Mouse (Mus musculus) liver, adult 2 months (tissue): Measurements from ENCODE around the gene Erp27. TPM values are rescaled to one million over a fixed set of nuclear protein-coding genes. Genes with fewer than 3 reads are reported as not detected.

Experiments used
- DNase-seq: peaks from one replicate; pipeline ENCODE4 v3.0.0-alpha.2; 2011; ENCODE audit warnings: low read depth, low spot score; ENCODE audit errors: extremely low read depth
- H3K27ac ChIP-seq: fragments of 200-500 bp; replicated peaks from 2 replicates; pipeline ENCODE4 v1.5.1; 2012; ENCODE audit warnings: low read depth, mild to moderate bottlenecking, control low read depth, inconsistent platforms, low read length; ENCODE audit not compliant: insufficient read depth
- H3K27me3 ChIP-seq: fragments of 200-500 bp; 2 replicates; pipeline ENCODE4 v1.6.1; 2012; ENCODE audit warnings: mild to moderate bottlenecking, moderate library complexity, low read length, inconsistent platforms; ENCODE audit not compliant: control insufficient read depth, insufficient read depth
- H3K36me3 ChIP-seq: fragments of 200-500 bp; 2 replicates; pipeline ENCODE4 v1.6.1; 2012; ENCODE audit warnings: low read length, inconsistent platforms; ENCODE audit not compliant: control insufficient read depth, insufficient read depth
- H3K4me1 ChIP-seq: fragments of 200-500 bp; 2 replicates; pipeline ENCODE4 v1.6.1; 2011; ENCODE audit warnings: low read length; ENCODE audit not compliant: control insufficient read depth, insufficient read depth
- H3K4me3 ChIP-seq: fragments of 200-500 bp; 2 replicates; pipeline ENCODE4 v1.5.1; 2011; ENCODE audit warnings: low read depth, mild to moderate bottlenecking, control low read depth, low read length, moderate library complexity; ENCODE audit not compliant: insufficient read depth
- H3K79me2 ChIP-seq: fragments of 200-500 bp; 2 replicates; pipeline ENCODE4 v1.6.1; 2012; ENCODE audit warnings: inconsistent platforms, mild to moderate bottlenecking, low read length, moderate library complexity; ENCODE audit not compliant: control insufficient read depth, insufficient read depth
- H3K9ac ChIP-seq: fragments of 200-500 bp; 2 replicates; pipeline ENCODE4 v1.6.1; 2012; ENCODE audit warnings: low read depth, mild to moderate bottlenecking, control low read depth, inconsistent platforms, low read length
- CTCF ChIP-seq: fragments of 200-500 bp; IDR thresholded peaks from 2 replicates; pipeline ENCODE4 v1.5.1; 2011; ENCODE audit warnings: low read depth, low read length, control low read depth
- POLR2A ChIP-seq: fragments of 200-500 bp; IDR thresholded peaks from 2 replicates; pipeline ENCODE4 v1.6.1; 2011; ENCODE audit warnings: low read length, control low read depth; ENCODE audit not compliant: insufficient read depth; ENCODE audit errors: extremely low read depth
- WGBS: fragments of 180-500 bp; shearing (Covaris S2); methylation state at CpG from one replicate; pipeline ENCODE4 v1.1.7; 2018; 5-methylcytosine and 5-hydroxymethylcytosine counted together
- polyA plus RNA-seq: library from polyadenylated mRNA; depleted of rRNA; stranded (reverse); fragments of >200 nt; gene quantifications from 2 replicates; pipeline ENCODE4 v1.2.3, GENCODE M21; 2012
- total RNA-seq: library from RNA; depleted of rRNA; stranded (reverse); fragments of >200 nt; gene quantifications from 2 replicates; pipeline ENCODE4 v1.2.3, GENCODE M21; 2014

Gene Erp27
- total and polyA plus RNA-seq, 2 experiments: 0.55 to 1.8 TPM

DNA sequence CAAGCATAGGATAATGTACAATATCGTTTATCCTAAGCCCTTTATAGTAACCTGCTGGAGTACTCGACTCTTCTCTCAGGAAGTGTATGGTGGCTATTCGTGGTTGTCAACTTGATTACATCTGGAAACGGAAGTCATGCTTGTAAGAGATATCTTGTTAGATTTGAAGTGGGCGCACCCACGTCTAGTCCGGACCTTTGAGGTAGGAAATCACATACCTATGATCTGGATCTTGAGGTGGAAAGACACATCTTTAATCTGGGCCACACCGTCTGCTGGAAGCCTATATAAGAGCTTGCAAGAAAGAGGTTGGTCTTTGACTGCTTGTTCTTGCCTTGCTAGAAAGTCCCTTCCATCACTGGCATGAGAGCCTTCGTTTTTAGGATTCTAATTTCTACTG, 19.5 kb downstream of the Erp27 start:
- no peak overlapping the region for H3K27ac ChIP-seq
- no peaks in the 10 kb centered on the region for H3K36me3 ChIP-seq
- no peak for DNase-seq
- H3K27me3 ChIP-seq: no peaks in the 10 kb centered on the region
- H3K9ac ChIP-seq: no peak overlapping the region
- H3K4me1 ChIP-seq: peaks cover 6% of the 10 kb centered on the region; the same call in 1 of the 2 replicates
- 87% methylated on average over 9 of the region's 9 CpGs for WGBS
- no peak for TF ChIP-seq POLR2A
- TF ChIP-seq CTCF: no peak
- H3K79me2 ChIP-seq: no peaks in the 10 kb centered on the region
- no peak overlapping the region for H3K4me3 ChIP-seq

GRCm38 (mm10) chr6:136901010-136901409, 21.0 kb downstream of the Erp27 start:
- 82% methylated on average over 2 of the region's 2 CpGs for WGBS
- TF ChIP-seq POLR2A (no peak), CTCF (no peak)

DNA sequence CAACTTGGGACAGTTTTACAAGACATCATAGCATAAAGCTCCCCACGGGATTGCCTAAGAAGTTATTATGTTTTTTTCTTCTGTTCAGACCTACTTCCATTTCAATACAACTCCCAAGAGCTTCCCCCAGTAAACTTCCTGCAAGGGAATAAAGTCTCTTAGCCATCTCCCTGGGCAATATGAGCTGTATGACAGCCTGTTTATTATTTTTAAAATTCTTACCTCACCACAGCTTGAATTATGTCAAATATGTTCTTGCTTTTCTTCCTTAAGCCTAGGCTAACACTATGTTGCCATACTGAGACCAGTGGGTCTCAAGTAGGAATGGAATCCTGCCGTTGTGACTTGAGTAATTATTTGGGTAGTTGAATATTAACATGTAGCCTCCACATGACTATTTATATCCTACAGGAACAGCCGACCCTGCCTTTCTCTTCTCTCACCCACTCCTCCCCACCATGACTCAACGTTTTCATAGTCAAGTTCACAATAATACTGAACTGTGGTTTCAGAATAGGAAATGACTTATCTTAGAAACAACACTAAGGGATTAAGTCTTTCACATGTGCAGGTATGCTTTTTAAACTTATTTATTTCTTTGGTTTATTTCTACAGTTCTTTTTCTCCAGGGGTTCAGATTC, 21.5 kb downstream of the Erp27 start:
- H3K36me3 ChIP-seq: no peaks in the 10 kb centered on the region
- H3K4me3 ChIP-seq: no peak overlapping the region
- TF ChIP-seq CTCF (no peak), POLR2A (no peak)
- no peak overlapping the region for H3K27ac ChIP-seq
- H3K4me1 ChIP-seq: no peaks in the 10 kb centered on the region; the same call in 1 of the 2 replicates
- H3K9ac ChIP-seq: no peak overlapping the region
- DNase-seq: no peak
- no peaks in the 10 kb centered on the region for H3K79me2 ChIP-seq
- H3K27me3 ChIP-seq: no peaks in the 10 kb centered on the region
- WGBS: 30% methylated on average over 4 of the region's 4 CpGs

More at GRCm38 (mm10) chr6:136901010-136901409, 21.0 kb downstream of the Erp27 start:
- no peak overlapping the region for H3K27ac ChIP-seq
- H3K4me1 ChIP-seq: no peaks in the 10 kb centered on the region; the same call in 1 of the 2 replicates
- no peak overlapping the region for H3K9ac ChIP-seq
- H3K79me2 ChIP-seq: no peaks in the 10 kb centered on the region
- H3K36me3 ChIP-seq: no peaks in the 10 kb centered on the region
- DNase-seq: no peak
- H3K27me3 ChIP-seq: no peaks in the 10 kb centered on the region
- H3K4me3 ChIP-seq: no peak overlapping the region

- H3K79me2 ChIP-seq: no peaks in the 10 kb centered on the region
- no peaks in the 10 kb centered on the region for H3K36me3 ChIP-seq
- no peak overlapping the region for H3K9ac ChIP-seq
- H3K27me3 ChIP-seq: no peaks in the 10 kb centered on the region
- no peak overlapping the region for H3K27ac ChIP-seq
- 78% methylated on average over 2 of the region's 2 CpGs for WGBS
- H3K4me3 ChIP-seq: no peak overlapping the region
- peaks cover 2% of the 10 kb centered on the region for H3K4me1 ChIP-seq
- TF ChIP-seq POLR2A: no peak
- no peak for TF ChIP-seq CTCF
- no peak for DNase-seq
Measured at GRCm38 (mm10) chr6:136898954-136899353, 23.0 kb downstream of the Erp27 start.

DNA sequence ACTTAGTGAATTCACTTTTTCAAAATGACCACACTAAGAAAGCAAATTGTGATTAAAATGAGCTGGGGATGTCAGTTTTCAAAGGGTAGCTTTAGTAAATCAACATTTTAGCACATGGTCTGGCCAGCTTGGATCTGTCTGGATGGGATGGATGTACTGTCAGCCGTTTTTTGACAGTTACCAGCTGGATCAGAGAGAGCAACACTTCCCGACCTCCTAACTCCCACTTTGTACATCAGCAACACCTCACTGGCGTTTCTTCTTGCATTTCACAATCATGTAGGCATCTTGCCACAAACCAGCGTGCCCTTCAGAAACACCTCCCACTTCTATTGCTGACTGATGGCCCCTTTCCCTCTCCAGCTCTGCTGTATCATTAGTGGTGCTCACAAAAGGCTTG, 23.8 kb downstream of the Erp27 start:
- Histone ChIP-seq H3K36me3 (no peaks in the 10 kb centered on the region), H3K4me1 (peaks cover 2% of the 10 kb centered on the region), H3K27ac (no peak overlapping the region), H3K27me3 (no peaks in the 10 kb centered on the region), H3K9ac (no peak overlapping the region), H3K79me2 (no peaks in the 10 kb centered on the region), H3K4me3 (no peak overlapping the region)
- WGBS: 21% methylated on average over 4 of the region's 4 CpGs
- peak; percentile 38 for DNase-seq
- TF ChIP-seq POLR2A: no peak
- no peak for TF ChIP-seq CTCF

DNA sequence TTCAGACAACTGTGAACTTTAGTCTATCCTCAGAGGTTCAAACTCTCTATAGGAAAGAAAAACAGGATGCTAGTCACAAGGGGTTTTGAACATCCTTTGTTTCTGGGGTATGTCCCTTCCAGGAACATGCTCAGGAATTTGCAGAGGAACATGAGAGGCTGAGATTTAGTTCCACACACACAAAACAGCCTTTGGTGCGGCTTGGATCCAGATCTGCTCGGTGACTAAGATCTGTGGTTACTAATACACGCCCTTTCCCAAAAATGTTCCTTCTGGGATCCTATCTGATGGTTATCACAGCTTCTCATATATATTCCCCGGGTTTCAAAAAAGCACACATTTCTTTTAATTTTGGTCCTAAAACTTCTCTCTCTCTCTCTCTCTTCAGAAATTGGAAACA, 24.2 kb downstream of the Erp27 start:
- Histone ChIP-seq H3K79me2 (no peaks in the 10 kb centered on the region), H3K9ac (no peak overlapping the region), H3K27me3 (no peaks in the 10 kb centered on the region), H3K27ac (no peak overlapping the region), H3K4me1 (peaks cover 2% of the 10 kb centered on the region), H3K4me3 (no peak overlapping the region), H3K36me3 (no peaks in the 10 kb centered on the region)
- 76% methylated on average over 4 of the region's 4 CpGs for WGBS
- TF ChIP-seq POLR2A: no peak
- TF ChIP-seq CTCF: no peak
- no peak for DNase-seq
